10 mouse cellular contexts compared by ENCODE assay signal in the genomic region with DNA sequence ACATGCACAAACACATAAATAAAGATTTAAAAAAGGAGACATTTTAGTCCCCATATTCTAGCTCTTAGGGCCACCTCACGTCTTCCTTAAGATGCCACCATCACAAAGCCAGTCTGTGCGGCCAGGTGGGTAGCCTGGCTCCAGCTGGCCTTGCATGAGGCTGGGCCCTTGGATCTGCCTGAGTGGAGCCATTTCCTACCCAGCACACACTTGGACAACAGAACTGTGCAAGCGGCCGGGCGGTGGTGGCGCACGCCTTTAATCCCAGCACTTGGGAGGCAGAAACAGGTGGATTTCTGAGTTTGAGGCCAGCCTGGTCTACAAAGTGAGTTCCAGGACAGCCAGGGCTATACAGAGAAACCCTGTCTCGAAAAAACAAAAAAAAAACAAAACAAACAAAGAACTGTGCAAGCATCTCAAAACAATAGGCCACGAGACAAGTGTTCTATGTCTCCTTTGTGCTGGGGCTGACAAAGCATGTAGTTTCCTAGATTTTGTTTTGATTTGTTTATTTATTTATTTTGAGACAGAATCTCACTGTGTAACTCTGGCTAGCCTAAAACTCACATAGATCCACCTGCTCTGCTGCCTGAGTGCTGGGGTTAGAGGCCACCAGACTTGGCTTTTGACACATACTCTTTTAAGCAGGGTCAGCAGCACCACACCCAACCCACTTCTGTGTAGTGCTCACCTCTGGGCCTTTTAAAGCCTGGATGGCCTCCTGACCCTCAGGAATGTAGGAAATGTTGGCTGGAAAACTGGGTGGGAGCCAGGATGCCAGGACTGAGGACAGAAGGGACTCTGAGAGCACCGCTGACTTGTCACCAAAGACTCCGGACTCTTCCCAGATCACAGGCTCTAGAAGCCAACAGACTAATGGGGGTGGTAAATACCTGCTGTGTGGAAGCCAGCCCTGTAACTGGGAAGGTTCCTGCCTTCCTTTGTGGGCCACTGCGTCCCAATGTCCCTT.
DNase-seq lines count a peak whose midpoint lies in the region; ATAC-seq and TF ChIP-seq lines count a peak whose summit lies in the region.
"Had no signal": no experiment of that assay in that cellular context is flagged by ENCODE, and none has a peak within 500 bp of the region (broad histone marks: within the 10 kb centered on the region; RNA-seq: fewer than 3 reads in every experiment).

No protein-coding gene starts in this region.

- H3K36me3 ChIP-seq in heart, embryonic 11.5 days (ENCODE audit: control insufficient read depth, insufficient read depth, low read length) = no peaks in the 10 kb centered on the region
- H3K36me3 ChIP-seq in heart, embryonic 16.5 days (ENCODE audit: control insufficient read depth, insufficient read depth) = no peaks in the 10 kb centered on the region
- H3K36me3 ChIP-seq in lung, embryonic 14.5 days (ENCODE audit: insufficient read depth) = no peaks in the 10 kb centered on the region
- H3K36me3 ChIP-seq in thymus, adult 2 months (ENCODE audit: control insufficient read depth, insufficient read depth, low read length) = no peaks in the 10 kb centered on the region
- H3K36me3 ChIP-seq: midbrain, embryonic 12.5 days; stomach, embryonic 15.5 days had no signal

- H3K4me2 ChIP-seq in heart, embryonic 11.5 days = no peak overlapping the region
- no peak overlapping the region for H3K4me2 ChIP-seq in heart, embryonic 16.5 days (ENCODE audit: low read depth, low read length)
- H3K4me2 ChIP-seq in lung, embryonic 14.5 days = no peak overlapping the region
- H3K4me2 ChIP-seq: midbrain, embryonic 12.5 days; stomach, embryonic 15.5 days had no signal

- no peak overlapping the region for H3K4me3 ChIP-seq in heart, embryonic 11.5 days (ENCODE audit: low read depth, low read length)
- no peak overlapping the region for H3K4me3 ChIP-seq in heart, embryonic 16.5 days (ENCODE audit: low read length)
- no peak overlapping the region for H3K4me3 ChIP-seq in lung, embryonic 14.5 days (ENCODE audit: low read depth, low read length)
- H3K4me3 ChIP-seq in thymus, adult 2 months (ENCODE audit: control insufficient read depth, insufficient read depth, low read length) = no peak overlapping the region
- H3K4me3 ChIP-seq: midbrain, embryonic 12.5 days; stomach, embryonic 15.5 days had no signal

- DNase-seq in heart, adult 18-20 months = peak; percentile 49 to 52
- peak; percentile 24 for DNase-seq in brain, embryonic 14.5 days (ENCODE audit: low read depth)
- no peak for DNase-seq in lung, embryonic 14.5 days
- no peak for DNase-seq in spleen, postnatal 10 days (ENCODE audit: low spot score in 2 of 2)
- DNase-seq in thymus, adult 2 months = no peak

- TF ChIP-seq POLR2A in brain, embryonic 14.5 days (IDR thresholded peaks at IDR 0.05; ENCODE audit: borderline replicate concordance, extremely low read depth, insufficient read depth, insufficient read length, poor library complexity, severe bottlenecking) = no peak
- no peak for TF ChIP-seq POLR2A in thymus, adult 2 months (IDR thresholded peaks at IDR 0.05; ENCODE audit: control insufficient read depth, extremely low read depth, insufficient read depth, low read length, poor library complexity)

- H3K9ac ChIP-seq in heart, embryonic 11.5 days (ENCODE audit: low read depth, low read length) = no peak overlapping the region
- H3K9ac ChIP-seq in heart, embryonic 16.5 days (ENCODE audit: low read length) = no peak overlapping the region
- no peak overlapping the region for H3K9ac ChIP-seq in lung, embryonic 14.5 days
- H3K9ac ChIP-seq: midbrain, embryonic 12.5 days; stomach, embryonic 15.5 days had no signal

- peaks cover 20% of the 10 kb centered on the region for H3K4me1 ChIP-seq in heart, embryonic 11.5 days (ENCODE audit: control insufficient read depth, insufficient read depth, low read length)
- peaks cover 28% of the 10 kb centered on the region for H3K4me1 ChIP-seq in heart, embryonic 16.5 days (ENCODE audit: control insufficient read depth, insufficient read depth, low read length)
- H3K4me1 ChIP-seq in lung, embryonic 14.5 days (ENCODE audit: insufficient read depth) = peaks cover 3% of the 10 kb centered on the region; the same call in 1 of the 2 replicates
- H3K4me1 ChIP-seq in thymus, adult 2 months (replicated peaks; ENCODE audit: control insufficient read depth, insufficient read depth, low read length) = peaks cover 9% of the 10 kb centered on the region

- 80% methylated on average over 12 of the region's 12 CpGs for WGBS in heart, embryonic 11.5 days (ENCODE audit: insufficient replicate concordance)
- WGBS in heart, embryonic 16.5 days = 79% methylated on average over 12 of the region's 12 CpGs
- WGBS in lung, embryonic 14.5 days = 87% methylated on average over 12 of the region's 12 CpGs
- 96% methylated on average over 12 of the region's 12 CpGs for WGBS in thymus, adult 2 months

- no peak overlapping the region for H3K27ac ChIP-seq in heart, embryonic 11.5 days (ENCODE audit: low read depth, low read length)
- H3K27ac ChIP-seq in heart, embryonic 16.5 days (ENCODE audit: low read length) = peak overlapping the region; percentile 77
- 0 out of 2 replicates have a peak overlapping the region, but pooled peaks have one; percentile 36 for H3K27ac ChIP-seq in lung, embryonic 14.5 days (ENCODE audit: low read depth)
- no peak overlapping the region for H3K27ac ChIP-seq in thymus, adult 2 months (ENCODE audit: control insufficient read depth, insufficient read depth, low read length)
- H3K27ac ChIP-seq: midbrain, embryonic 12.5 days; stomach, embryonic 15.5 days had no signal

- no peak for ATAC-seq in heart, embryonic 11.5 days (replicated peaks; ENCODE audit: insufficient number of reproducible peaks, low FRiP score, low TSS enrichment)
- 0 out of 2 replicates have a peak, but pooled peaks have one; percentile 10 for ATAC-seq in heart, embryonic 16.5 days (replicated peaks; ENCODE audit: extremely low read depth, insufficient read depth, low FRiP score)
- ATAC-seq in lung, embryonic 14.5 days (ENCODE audit: insufficient read depth) = no peak
- no peak for ATAC-seq in inflammation-experienced regulatory T-cells, adult 6 months

- H3K27me3 ChIP-seq in heart, embryonic 11.5 days (ENCODE audit: control insufficient read depth, insufficient read depth, low read length) = no peaks in the 10 kb centered on the region
- H3K27me3 ChIP-seq in heart, embryonic 16.5 days (ENCODE audit: control insufficient read depth, insufficient read depth, low read length) = no peaks in the 10 kb centered on the region
- H3K27me3 ChIP-seq in lung, embryonic 14.5 days (ENCODE audit: insufficient read depth, low read length) = no peaks in the 10 kb centered on the region
- no peaks in the 10 kb centered on the region for H3K27me3 ChIP-seq in thymus, adult 2 months (ENCODE audit: control insufficient read depth, insufficient read depth, low read length)
- H3K27me3 ChIP-seq: midbrain, embryonic 12.5 days; stomach, embryonic 15.5 days had no signal

- no peaks in the 10 kb centered on the region for H3K9me3 ChIP-seq in heart, embryonic 11.5 days (replicated peaks; ENCODE audit: control insufficient read depth, low read length)
- no peaks in the 10 kb centered on the region for H3K9me3 ChIP-seq in heart, embryonic 16.5 days (replicated peaks; ENCODE audit: control insufficient read depth, low read length)
- H3K9me3 ChIP-seq in lung, embryonic 14.5 days (ENCODE audit: low read depth, low read length) = no peaks in the 10 kb centered on the region
- H3K9me3 ChIP-seq: midbrain, embryonic 12.5 days; stomach, embryonic 15.5 days had no signal

- no peak for TF ChIP-seq CTCF in brain, embryonic 14.5 days (IDR thresholded peaks at IDR 0.05; ENCODE audit: borderline replicate concordance, extremely low read depth, insufficient read depth, insufficient read length)
- no peak for TF ChIP-seq CTCF in lung, embryonic 14.5 days (IDR thresholded peaks at IDR 0.05; ENCODE audit: low read depth)
- no peak for TF ChIP-seq CTCF in thymus, adult 2 months (IDR thresholded peaks at IDR 0.05; ENCODE audit: borderline replicate concordance, control insufficient read depth, extremely low read depth, insufficient read depth, low read length, poor library complexity)

Comparison
In these comparisons a context has a peak if more than half of its experiments do, and no peak if none do; other contexts are left out.
1. H3K27ac ChIP-seq: peak in heart, embryonic 16.5 days (single experiment) and lung, embryonic 14.5 days (single experiment); none in heart, embryonic 11.5 days (single experiment) and thymus, adult 2 months (single experiment).
2. DNase-seq: peak in heart, adult 18-20 months (2 of 2) and brain, embryonic 14.5 days (single experiment); none in lung, embryonic 14.5 days (single experiment), spleen, postnatal 10 days (0 of 2) and thymus, adult 2 months (single experiment).